Mouse (Mus musculus): ENCODE measurements at regions not wholly inside any gene's neighbourhood (a gene's known extent, or its start where the extent isn't known, plus 50 kb on each side); places are given as distances from the start of the nearest gene placed in this dataset.

DNA sequence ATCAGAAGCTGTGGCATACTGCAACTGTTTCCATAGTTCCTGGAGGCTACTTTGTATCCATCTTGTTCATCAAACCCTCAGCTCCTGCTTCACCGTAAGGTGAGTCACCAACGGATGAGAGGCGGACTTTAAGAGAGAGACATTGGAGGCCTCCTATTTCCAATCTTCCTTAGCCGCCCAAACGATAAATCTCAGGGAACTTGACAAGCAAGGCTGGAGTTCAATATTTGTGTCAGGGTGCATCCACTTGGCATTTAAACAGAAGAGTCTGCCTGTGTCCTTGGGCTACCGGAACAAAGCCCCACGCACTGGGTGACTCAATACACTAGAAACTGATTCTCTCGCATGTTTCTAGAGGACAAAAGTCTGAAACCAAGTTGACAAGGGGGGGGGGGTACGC lies 76.1 kb upstream of the Rasgrf1 start:
- TF ChIP-seq ZNF384 (IDR thresholded peaks at IDR 0.05; ENCODE audit: low read depth, low read length) (no peak), CHD2 (IDR thresholded peaks at IDR 0.05; ENCODE audit: low read depth, low read length) (no peak)
